Mouse (Mus musculus) ES-Bruce4 (cell line): ENCODE results near the gene Enam.

Experiments
- CTCF ChIP-seq: IDR thresholded peaks from one replicate; pipeline ENCODE4 v1.8.1; 2011; ENCODE audit warnings: low read depth, low read length
- POLR2A ChIP-seq: IDR thresholded peaks from one replicate; pipeline ENCODE4 v1.8.1; 2011; ENCODE audit warnings: low read length; ENCODE audit not compliant: insufficient read depth

- no peak for TF ChIP-seq CTCF
- no peak for TF ChIP-seq POLR2A
Measured at GRCm38 (mm10) chr5:88542651-88543282, 55.0 kb downstream of the Enam start.
